Mouse (Mus musculus) lung, adult 10 weeks (tissue): Measurements from ENCODE around the gene Olfr1260. TPM values are rescaled to one million over a fixed set of nuclear protein-coding genes. Genes with fewer than 3 reads are reported as not detected.

Experiments used
- polyA plus RNA-seq: library from polyadenylated mRNA; stranded (reverse); fragments of 350-450 nt; fragmentation: Illumina TruSeq; extraction: RNeasy Lipid Tissue Mini Kit (QIAGEN cat#74804); gene quantifications from one replicate; pipeline ENCODE4 v1.2.3, GENCODE M21; 2014; ENCODE audit warnings: low read depth, low replicate concordance; ENCODE audit not compliant: insufficient read depth

The Olfr1260 gene
- polyA plus RNA-seq: not detected

GRCm38 (mm10) chr2:89974184-89974583 is at the start of gene Olfr1260:
Gene Olfr1260, plus strand, starts transcription at chr2:89974340.

GRCm38 (mm10) chr2:89927009-89927408 is 47.1 kb upstream of the Olfr1260 start, which contains the start of gene Olfr1258:
Gene Olfr1258, plus strand, starts transcription at chr2:89927309.

GRCm38 (mm10) chr2:89948564-89948963 is 25.6 kb upstream of the Olfr1260 start, which contains the start of gene Olfr1259:
Gene Olfr1259, minus strand, starts transcription at chr2:89948664.

GRCm38 (mm10) chr2:89990921-89991320 is 16.8 kb downstream of the Olfr1260 start, which contains the start of gene Olfr1261:
Gene Olfr1261, plus strand, starts transcription at chr2:89991221.

GRCm38 (mm10) chr2:89999845-90000244 is 25.7 kb downstream of the Olfr1260 start, which contains the start of gene Olfr1262:
Gene Olfr1262, plus strand, starts transcription at chr2:90000145.

GRCm38 (mm10) chr2:90011831-90012230 is 37.7 kb downstream of the Olfr1260 start, which contains the start of gene Olfr1263:
Gene Olfr1263, plus strand, starts transcription at chr2:90012131.

GRCm38 (mm10) chr2:90025477-90025876 is 51.3 kb downstream of the Olfr1260 start, which contains the start of gene Olfr1264:
Gene Olfr1264, minus strand, starts transcription at chr2:90025577.

Other genes starting within 250 kb of the Olfr1260 start
- not detected for gene Olfr1252, start 249.3 kb upstream of the Olfr1260 start, polyA plus RNA-seq
- not detected for gene Olfr1253, start 217.2 kb upstream of the Olfr1260 start, polyA plus RNA-seq
- gene Olfr1254, start 180.7 kb upstream of the Olfr1260 start, polyA plus RNA-seq: not detected
- gene Olfr1255, start 162.3 kb upstream of the Olfr1260 start, polyA plus RNA-seq: not detected
- gene Olfr1256, start 132.8 kb upstream of the Olfr1260 start, polyA plus RNA-seq: not detected
- gene Olfr48, start 126.1 kb upstream of the Olfr1260 start, polyA plus RNA-seq: not detected
- not detected for gene Olfr1257, start 95.9 kb upstream of the Olfr1260 start, polyA plus RNA-seq
- gene Olfr1258, start 47.0 kb upstream of the Olfr1260 start, polyA plus RNA-seq: not detected
- gene Olfr1259, start 25.7 kb upstream of the Olfr1260 start, polyA plus RNA-seq: not detected
- not detected for gene Olfr1261, start 16.9 kb downstream of the Olfr1260 start, polyA plus RNA-seq
- not detected for gene Olfr1262, start 25.8 kb downstream of the Olfr1260 start, polyA plus RNA-seq
- gene Olfr1263, start 37.8 kb downstream of the Olfr1260 start, polyA plus RNA-seq: not detected
- not detected for gene Olfr1264, start 51.2 kb downstream of the Olfr1260 start, polyA plus RNA-seq
- not detected for gene Olfr1265, start 61.0 kb downstream of the Olfr1260 start, polyA plus RNA-seq
- not detected for gene Olfr140, start 89.3 kb downstream of the Olfr1260 start, polyA plus RNA-seq
- gene Olfr1269, start 147.1 kb downstream of the Olfr1260 start, polyA plus RNA-seq: not detected
- not detected for gene Olfr32, start 168.0 kb downstream of the Olfr1260 start, polyA plus RNA-seq
- gene Olfr1270, start 178.8 kb downstream of the Olfr1260 start, polyA plus RNA-seq: not detected